Mouse (Mus musculus) liver, adult 2 months (tissue): ENCODE measurements around the gene Arhgef25.

Source experiments
- CTCF ChIP-seq: fragments of 200-500 bp; IDR thresholded peaks from 2 replicates; pipeline ENCODE4 v1.5.1; 2011; ENCODE audit warnings: low read depth, low read length, control low read depth
- POLR2A ChIP-seq: fragments of 200-500 bp; IDR thresholded peaks from 2 replicates; pipeline ENCODE4 v1.6.1; 2011; ENCODE audit warnings: low read length, control low read depth; ENCODE audit not compliant: insufficient read depth; ENCODE audit errors: extremely low read depth

- TF ChIP-seq POLR2A (no peak), CTCF (no peak)
These were observed 45.3 kb downstream of the Arhgef25 start for GRCm38 (mm10) chr10:127144536-127144935.
